Mouse (Mus musculus): ENCODE data around the gene Ctbp2.

The Ctbp2 gene

GRCm38 (mm10) chr7:133008663-133009062, 115.5 kb downstream of the Ctbp2 start:
- no peak for DNase-seq (ENCODE audit: low spot score in 2 of 2)

GRCm38 (mm10) chr7:133007343-133007742, 116.8 kb downstream of the Ctbp2 start:
- DNase-seq (ENCODE audit: low spot score in 2 of 2) = no peak

DNA sequence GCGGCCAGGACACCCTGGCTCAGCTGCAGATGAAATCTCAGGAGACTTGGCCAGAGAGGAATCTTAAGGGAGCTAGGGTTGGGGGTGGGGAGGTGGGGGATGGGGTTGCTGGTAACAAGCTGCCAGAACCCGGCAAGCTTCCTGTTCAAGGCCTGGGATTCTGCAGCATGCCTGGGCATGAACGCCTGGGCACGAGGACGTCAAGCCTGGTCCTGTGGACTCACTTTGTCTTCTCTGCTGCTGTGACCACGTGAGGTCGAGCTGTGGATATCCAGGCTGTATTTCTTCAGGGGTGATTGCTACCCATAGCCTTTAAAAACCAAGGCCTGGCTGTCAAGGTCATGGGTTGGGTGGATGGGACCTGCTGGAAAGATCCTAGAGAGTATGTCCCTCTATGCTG, 118.4 kb downstream of the Ctbp2 start:
- no peak for DNase-seq (ENCODE audit: low spot score in 2 of 2)

DNA sequence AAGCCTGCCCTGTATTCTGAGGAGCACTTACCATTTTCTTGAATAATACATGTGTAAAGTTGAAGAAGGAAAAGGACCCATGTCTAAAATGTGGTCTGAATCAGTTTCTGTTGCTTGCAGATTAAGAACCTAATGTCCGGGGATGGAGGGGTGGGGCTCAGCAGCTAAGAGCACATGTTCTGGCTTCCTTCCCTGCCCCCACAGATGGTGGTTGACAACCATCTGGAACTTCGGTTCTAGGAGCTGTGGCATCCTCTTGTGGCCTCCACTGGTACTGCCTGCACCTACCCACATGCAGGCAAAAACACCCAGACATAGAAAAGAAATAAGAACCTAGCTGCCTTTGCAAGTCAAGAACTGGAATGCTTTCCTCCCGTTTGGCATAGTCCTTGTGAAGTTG, 120.7 kb downstream of the Ctbp2 start:
- peak; percentile 44 to 85 for DNase-seq (ENCODE audit: low spot score in 2 of 2)

DNA sequence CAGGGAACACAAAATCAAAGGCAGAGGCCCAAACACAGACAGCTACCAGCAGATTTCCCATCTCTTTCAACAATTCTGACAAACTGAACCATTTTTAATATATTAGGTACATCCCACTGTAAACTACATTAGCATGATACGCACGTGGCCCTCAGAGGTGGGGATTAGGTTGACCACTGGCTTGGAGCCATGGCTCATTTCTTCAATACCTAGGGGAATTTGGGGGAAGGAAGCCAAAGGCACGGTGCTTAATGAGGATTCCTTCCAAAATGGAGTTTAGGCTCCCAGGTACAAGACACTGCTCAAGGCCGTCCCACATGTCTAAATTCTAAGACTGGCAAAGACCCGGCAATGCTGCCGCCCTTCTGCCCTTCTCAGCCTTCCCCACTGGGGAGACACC, 121.9 kb downstream of the Ctbp2 start:
- no peak for DNase-seq (ENCODE audit: low spot score in 2 of 2)

- no peak for DNase-seq (ENCODE audit: low spot score in 2 of 2)
Measured at GRCm38 (mm10) chr7:133001388-133001787, 122.8 kb downstream of the Ctbp2 start.

GRCm38 (mm10) chr7:132999061-132999460, 125.1 kb downstream of the Ctbp2 start:
- no peak for DNase-seq (ENCODE audit: low spot score in 2 of 2)

- no peak for DNase-seq (ENCODE audit: low spot score in 2 of 2)
Measured at GRCm38 (mm10) chr7:132998639-132999038, 125.5 kb downstream of the Ctbp2 start.

DNA sequence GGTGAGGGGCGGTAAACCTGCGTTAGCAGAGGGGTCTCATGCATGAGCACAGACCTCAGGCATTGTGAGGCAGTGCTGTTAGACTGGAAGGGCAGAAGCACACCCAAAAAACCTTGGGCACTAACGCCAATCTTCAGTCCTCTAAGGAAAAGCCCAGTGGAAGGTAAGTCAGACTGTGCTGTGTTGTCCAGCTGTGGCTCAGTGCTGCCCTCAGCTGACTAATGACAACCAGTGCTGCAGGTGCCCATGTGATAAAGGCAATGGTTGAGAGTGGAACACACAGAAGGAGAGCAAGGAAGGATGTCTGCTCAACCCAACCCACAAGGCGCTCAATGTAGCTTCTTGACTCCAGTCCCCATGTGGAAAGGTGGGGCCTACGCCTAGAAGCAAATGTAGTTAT, 127.8 kb downstream of the Ctbp2 start:
- peak in 1 of 2 experiments; percentile 38 for DNase-seq (ENCODE audit: low spot score in 2 of 2)

DNA sequence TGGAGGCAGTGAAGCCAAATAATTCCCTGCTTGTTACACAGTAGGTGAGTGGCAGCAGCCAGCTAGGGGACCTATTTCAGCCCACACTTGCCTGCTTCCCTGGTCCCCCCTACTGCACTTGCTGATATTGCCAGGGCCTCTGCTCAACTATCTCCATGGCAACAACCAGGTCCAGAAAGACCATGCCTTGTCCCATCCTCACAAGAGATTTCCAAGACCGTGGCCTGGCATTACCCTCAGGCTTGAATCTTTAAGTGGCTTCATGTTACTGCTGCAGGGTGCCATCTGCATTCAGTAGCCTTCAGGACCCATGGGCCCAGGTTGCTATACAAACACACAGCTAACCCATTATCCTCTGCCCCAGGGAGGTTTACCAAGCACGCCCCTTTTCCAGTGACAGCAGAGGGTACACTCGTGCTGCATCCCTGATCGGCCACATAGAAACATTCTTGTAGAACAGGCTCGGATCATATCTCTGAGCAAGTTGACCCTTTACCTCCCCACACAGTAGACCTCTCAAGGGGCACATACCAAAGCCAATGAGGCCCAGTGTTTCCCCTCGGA, 129.4 kb downstream of the Ctbp2 start:
- no peak for DNase-seq (ENCODE audit: low spot score in 2 of 2)

DNA sequence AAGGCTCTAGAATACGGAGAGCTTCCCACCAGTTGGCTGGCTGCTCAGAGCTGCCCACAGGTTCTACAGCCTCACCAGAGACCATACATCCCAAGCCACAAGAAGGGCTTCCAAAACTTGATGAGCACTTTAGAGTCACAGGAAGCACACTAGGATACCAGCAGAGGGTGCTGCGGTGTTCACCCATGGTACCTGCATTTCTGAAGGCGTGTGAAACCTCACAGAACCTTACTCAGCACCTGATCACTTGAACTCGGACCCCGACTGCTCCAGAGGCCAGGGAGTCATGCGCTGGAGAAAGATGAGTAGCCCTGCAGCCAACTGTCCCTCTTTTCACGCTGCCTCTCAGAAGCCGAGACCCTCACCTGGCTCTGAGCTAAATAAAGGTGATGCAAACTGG, 130.0 kb downstream of the Ctbp2 start:
- DNase-seq (ENCODE audit: low spot score in 2 of 2) = no peak

DNA sequence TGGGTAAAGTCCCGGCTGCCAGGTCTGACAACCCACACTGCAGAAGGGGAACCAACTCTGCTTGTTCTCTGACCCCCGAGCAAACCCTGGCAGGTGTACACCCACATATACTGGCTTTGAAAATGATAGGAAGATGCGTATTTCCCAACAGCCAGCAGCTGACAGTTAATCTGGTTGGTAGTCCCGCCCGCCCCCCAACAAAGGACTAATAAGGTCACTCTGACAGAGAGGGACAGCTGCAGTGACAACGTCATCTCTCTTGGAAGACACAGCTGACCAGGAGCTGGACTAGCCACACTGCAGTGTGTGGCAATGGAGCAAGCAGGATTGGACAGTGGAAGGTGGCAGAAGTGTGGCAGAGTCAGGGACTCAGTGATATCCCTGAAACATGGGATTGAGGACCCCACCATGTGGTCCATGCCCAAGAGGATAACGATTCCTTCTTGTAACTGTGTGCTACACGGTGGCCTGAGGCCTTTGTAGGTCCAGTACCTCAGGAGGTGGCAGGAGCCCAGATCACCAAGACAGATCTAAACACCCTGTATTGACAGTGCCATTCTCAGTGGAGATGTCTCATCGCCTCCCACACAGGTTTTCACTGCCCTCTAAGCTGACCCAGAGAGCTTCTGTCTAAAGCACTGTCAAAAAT, 131.1 kb downstream of the Ctbp2 start:
- DNase-seq (ENCODE audit: low spot score in 2 of 2) = no peak

- no peak for DNase-seq (ENCODE audit: low spot score in 2 of 2)
Measured at GRCm38 (mm10) chr7:132991240-132991900, 132.8 kb downstream of the Ctbp2 start.

GRCm38 (mm10) chr7:132989839-132990238, 134.3 kb downstream of the Ctbp2 start:
- DNase-seq (ENCODE audit: low spot score in 2 of 2) = no peak

- no peak for DNase-seq (ENCODE audit: low spot score in 2 of 2)
Measured at GRCm38 (mm10) chr7:132982639-132983038, 141.5 kb downstream of the Ctbp2 start.

- DNase-seq (ENCODE audit: low spot score in 2 of 2) = no peak
Measured at GRCm38 (mm10) chr7:132977981-132978380, 146.2 kb downstream of the Ctbp2 start.

DNA sequence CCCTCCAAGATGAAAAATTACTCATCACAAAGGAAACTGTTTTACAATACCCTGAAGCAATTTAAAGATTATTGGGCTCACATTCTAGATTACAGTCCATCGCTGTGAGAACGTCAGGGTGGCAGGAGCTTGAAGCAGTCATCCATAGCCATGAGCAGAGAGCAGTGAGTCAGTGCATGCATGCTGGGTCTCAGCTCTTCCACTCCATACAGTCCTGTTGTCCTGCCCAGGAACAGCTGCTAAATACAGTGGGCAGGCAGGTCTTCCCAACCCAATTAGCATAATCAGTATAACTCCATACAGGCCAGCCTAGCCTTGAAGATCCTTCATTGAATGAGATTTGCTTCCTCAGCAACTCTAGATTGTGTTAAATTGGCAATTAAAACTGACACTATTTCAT, 148.1 kb downstream of the Ctbp2 start:
- no peak for DNase-seq (ENCODE audit: low spot score in 2 of 2)

DNA sequence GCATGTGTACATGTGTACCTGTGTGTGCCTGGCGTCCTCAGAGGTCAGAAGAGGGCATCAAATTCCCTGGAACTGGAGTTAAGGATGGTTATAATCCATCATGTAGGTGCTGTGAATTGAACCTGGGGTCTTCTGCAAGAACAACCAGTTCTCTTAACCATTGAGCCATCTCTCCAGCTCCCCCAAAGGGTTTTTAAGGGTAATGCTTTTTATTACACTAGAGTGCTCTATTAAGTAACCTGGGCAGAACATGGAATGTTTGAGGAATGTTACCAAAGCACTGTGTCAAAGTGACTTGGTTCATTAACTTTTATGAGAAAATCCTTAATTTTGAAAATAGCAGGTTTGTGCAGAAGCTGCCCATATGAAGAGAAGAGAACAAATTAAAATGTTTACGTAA, 152.1 kb downstream of the Ctbp2 start:
- no peak for DNase-seq (ENCODE audit: low spot score in 2 of 2)

DNA sequence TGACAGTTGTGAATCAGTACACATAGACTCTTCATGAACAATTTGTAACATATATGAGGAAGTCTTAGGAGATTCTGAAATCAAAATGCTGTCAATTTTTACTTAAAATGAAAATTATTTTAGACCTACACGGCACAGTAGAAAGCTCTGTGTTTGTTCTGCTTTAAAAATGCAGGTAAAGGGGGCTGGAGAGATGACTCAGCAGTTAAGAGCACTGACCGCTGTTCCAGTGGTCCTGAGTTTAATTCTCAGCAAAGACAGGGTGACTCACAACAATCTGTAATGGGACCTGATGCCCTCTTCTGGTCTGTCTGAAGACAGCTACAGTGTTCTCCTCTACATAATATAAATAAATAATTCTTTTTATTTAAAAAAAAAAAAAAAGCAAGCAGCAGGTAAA, 158.4 kb downstream of the Ctbp2 start:
- DNase-seq (ENCODE audit: low spot score in 2 of 2) = no peak

DNA sequence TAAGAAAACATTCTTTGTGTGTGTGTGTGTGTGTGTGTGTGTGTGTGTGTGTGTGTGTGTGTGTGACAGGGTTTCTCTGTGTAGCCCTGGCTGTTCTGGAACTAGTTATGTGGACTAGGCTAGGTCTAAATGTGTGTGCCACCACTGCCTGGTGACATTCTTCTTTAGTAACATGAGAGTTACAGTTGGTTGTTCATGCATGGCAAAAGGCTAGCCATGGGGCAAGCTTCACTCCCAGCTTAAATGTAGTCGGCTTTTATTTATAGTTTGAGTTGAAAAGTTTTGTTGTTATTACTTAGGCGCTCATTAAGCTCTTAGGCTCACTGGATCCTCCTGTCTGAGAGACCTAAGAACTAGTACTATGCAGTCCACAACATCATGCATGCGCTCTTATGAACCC, 159.8 kb downstream of the Ctbp2 start:
- no peak for DNase-seq (ENCODE audit: low spot score in 2 of 2)

GRCm38 (mm10) chr7:132950613-132951012, 173.5 kb downstream of the Ctbp2 start:
- DNase-seq (ENCODE audit: low spot score in 2 of 2) = no peak

DNA sequence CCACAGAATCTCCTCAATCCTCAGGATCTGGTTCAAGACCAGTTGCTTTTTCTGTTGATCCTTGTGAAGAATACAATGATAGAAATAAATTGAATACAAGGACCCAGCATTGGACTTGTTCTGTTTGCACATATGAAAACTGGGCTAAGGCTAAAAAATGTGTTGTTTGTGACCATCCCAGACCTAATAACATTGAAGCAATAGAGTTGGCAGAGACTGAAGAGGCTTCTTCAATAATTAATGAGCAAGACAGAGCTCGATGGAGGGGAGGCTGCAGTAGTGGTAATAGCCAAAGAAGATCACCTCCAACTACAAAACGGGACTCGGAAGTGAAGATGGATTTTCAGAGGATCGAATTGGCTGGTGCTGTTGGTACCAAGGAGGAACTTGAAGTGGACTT, 174.2 kb downstream of the Ctbp2 start:
- DNase-seq (ENCODE audit: low spot score in 2 of 2) = no peak

DNA sequence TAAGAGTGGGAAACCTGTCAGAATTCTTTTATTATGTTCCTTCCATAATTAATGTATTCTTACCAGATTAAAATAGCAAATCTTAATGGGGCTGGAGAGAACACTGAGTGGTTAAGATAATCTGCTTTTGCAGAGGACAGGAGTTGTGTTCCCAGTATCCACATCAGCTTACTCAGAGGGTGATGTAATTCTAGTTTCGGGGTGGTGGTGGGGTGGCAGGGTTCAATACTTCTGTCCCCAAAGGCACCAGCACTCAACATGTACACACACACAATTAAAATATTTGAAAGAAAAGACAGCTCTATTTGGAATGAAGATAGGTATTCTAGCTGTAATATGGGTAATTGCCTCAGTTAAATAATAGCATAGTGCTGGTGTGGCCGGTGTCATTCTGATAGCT, 183.6 kb downstream of the Ctbp2 start:
- no peak for DNase-seq (ENCODE audit: low spot score in 2 of 2)

Measured in spleen, postnatal 10 days (tissue).